Mouse (Mus musculus) forebrain, embryonic 16.5 days (tissue): ENCODE results near the gene Tmem120b. TPM values are rescaled to one million over a fixed set of nuclear protein-coding genes. Genes with fewer than 3 reads are reported as not detected.

Experiments used
- ATAC-seq: fragments of 200-750 bp; cut with Nextera tagmentation; 2 replicates; pipeline ENCODE4 v1.8.0; 2017; ENCODE audit warnings: mild to moderate bottlenecking, moderate library complexity
- H3K27ac ChIP-seq: fragments of 300-500 bp; sonication (generic); 2 replicates; pipeline ENCODE4 v1.5.1; 2014; ENCODE audit warnings: low read length, control low read depth
- H3K27me3 ChIP-seq: fragments of 300-500 bp; sonication (generic); replicated peaks from 2 replicates; pipeline ENCODE4 v1.6.1; 2014; ENCODE audit warnings: low read length; ENCODE audit not compliant: control insufficient read depth, insufficient read depth
- H3K36me3 ChIP-seq: fragments of 300-500 bp; sonication (generic); 2 replicates; pipeline ENCODE4 v1.6.1; 2014; ENCODE audit not compliant: control insufficient read depth, insufficient read depth
- H3K4me1 ChIP-seq: fragments of 300-500 bp; sonication (generic); replicated peaks from 2 replicates; pipeline ENCODE4 v1.6.1; 2014; ENCODE audit warnings: low read length; ENCODE audit not compliant: control insufficient read depth, insufficient read depth
- H3K4me2 ChIP-seq: fragments of 300-500 bp; sonication (generic); 2 replicates; pipeline ENCODE4 v1.6.1; 2014; ENCODE audit warnings: mild to moderate bottlenecking, low read length, control low read depth
- H3K4me3 ChIP-seq: fragments of 300-500 bp; sonication (generic); replicated peaks from 2 replicates; pipeline ENCODE4 v1.5.1; 2014; ENCODE audit warnings: mild to moderate bottlenecking, low read length, control low read depth
- H3K9ac ChIP-seq: fragments of 300-500 bp; sonication (generic); replicated peaks from 2 replicates; pipeline ENCODE4 v1.6.1; 2014; ENCODE audit warnings: low read depth, low read length, control low read depth
- H3K9me3 ChIP-seq: fragments of 300-500 bp; sonication (generic); 2 replicates; pipeline ENCODE4 v1.6.1; 2016; ENCODE audit warnings: low read length; ENCODE audit not compliant: control insufficient read depth
- WGBS: fragments of 180-500 bp; shearing (Covaris S2); extraction: QIAGEN DNeasy Blood & Tissue Kit; methylation state at CpG from one replicate; pipeline ENCODE4 v1.1.7; 2014; 5-methylcytosine and 5-hydroxymethylcytosine counted together
- polyA plus RNA-seq: library from polyadenylated mRNA; unstranded; fragments of >200 nt; fragmentation: Nextera tagmentation; extraction: Ambion mirVana; gene quantifications from 2 replicates; pipeline ENCODE4 v1.2.1, GENCODE M21; 2015

Tmem120b gene
- polyA plus RNA-seq, 1 experiment from 2014 or later = 19.3 TPM

DNA sequence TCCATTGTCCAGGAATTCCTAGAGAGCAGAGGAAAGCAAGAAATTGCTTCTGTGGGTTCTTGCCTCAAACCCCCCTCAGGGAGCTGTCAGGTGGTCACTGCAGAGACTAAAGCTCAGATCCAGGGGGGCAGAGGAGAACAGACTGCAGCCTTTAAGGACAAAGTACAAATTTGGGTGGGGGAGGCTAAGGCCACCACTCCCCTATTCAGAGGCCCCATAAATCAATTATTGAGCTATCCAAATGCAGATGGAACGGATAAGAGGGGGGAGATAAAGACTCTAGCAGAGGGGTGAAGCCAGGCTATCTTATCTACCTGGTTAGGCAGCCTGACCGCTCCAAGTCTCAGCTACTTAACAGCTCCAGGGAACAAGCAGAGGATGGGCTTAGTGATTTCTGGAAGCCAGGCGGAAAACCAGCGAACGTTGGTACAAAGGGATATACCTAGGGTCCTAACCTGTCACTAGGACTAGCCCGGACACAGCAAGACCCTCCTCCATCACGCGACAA lies 66.7 kb downstream of the Tmem120b start:
- Histone ChIP-seq H3K27me3 (no peaks in the 10 kb centered on the region), H3K36me3 (peaks cover 2% of the 10 kb centered on the region; the same call in 1 of the 2 replicates), H3K4me3 (peak overlapping the region; percentile 63), H3K4me2 (peak overlapping the region; percentile 99), H3K27ac (peak overlapping the region; percentile 100), H3K9ac (peak overlapping the region; percentile 98), H3K4me1 (peaks cover 63% of the 10 kb centered on the region), H3K9me3 (no peaks in the 10 kb centered on the region)
- ATAC-seq = no peak
- 25% methylated on average over 8 of the region's 8 CpGs for WGBS

DNA sequence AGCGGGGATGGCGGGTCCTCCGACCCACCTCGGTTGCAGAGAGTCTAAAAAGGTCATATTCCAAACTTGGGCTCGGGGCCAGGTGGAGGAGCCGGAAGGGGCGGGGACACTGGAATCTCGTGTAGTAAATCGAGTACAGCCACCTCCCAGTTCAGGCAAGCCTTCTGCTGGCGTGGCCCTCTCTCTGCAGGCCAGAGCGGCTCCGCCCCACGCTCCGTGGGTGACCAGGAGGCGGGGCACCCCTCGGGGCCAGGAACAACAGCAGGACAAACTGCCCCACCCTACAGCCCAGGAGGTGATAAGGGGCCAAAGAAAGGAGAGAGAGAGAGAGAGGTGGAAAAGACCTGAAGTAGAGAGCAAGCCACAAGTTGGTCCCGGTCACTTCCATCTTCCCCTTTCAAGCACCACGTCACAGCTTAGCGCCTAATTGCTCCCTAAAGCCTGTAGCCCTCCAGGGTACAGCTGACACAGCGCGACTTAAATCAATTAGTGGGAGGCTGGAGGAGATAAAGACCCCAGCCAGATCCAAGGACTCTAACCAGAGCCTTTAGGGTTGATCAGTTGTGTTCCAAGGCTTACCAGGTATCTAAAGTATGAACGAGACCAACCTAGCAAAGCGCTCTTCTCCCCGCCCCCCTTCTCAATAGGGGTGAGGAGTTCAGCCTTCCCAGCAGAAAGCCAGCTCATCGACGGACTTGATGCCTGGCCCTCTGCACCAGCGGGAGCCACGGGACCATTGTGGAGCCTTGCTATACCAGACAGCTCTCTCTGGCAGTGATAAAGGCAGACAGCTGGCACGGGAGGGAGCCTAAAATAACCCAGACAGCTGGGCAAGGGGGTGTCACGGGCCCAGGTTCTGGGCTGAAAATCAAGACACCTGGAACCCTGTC lies 67.5 kb downstream of the Tmem120b start:
- Histone ChIP-seq H3K27me3 (no peaks in the 10 kb centered on the region), H3K4me1 (peaks cover 63% of the 10 kb centered on the region), H3K4me3 (peak overlapping the region; percentile 63), H3K27ac (peak overlapping the region; percentile 100), H3K9ac (peak overlapping the region; percentile 98), H3K4me2 (peak overlapping the region; percentile 99), H3K36me3 (peaks cover 2% of the 10 kb centered on the region; the same call in 1 of the 2 replicates), H3K9me3 (no peaks in the 10 kb centered on the region)
- 1% methylated on average over 30 of the region's 30 CpGs for WGBS
- peak; percentile 9; the same call in 1 of the 2 replicates for ATAC-seq

DNA sequence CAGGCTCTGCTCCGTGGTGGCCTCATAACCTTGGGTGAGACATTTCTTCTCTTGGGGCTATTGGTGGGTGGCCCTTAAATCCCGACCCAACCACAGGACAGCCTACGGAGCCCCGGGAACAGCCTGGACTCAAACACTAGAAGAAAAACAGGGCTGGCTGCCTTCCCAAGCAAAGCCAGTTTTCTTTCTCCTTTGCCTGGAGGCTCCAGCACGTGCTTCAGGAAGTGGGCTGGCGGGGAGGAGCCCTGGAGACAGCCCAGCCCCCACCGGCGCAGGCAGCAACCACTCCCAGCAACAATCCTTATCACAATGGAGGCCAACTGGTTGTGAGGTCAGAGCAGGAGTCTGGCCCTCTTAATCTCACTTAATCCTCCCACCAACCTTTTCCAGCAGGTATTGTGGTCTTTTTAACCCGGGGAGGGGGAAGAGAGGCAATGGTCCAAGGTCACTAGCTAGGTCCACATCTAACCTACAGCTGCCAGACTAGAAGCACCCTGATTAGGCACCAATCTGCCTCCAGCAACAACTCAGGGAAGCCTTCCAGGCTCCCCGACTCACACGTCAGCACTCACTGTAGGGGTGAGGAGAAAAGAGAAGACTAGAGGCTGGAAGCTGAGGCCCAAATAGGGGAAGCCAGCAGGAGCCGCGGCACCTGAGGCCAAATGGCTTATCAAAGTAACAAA lies 68.3 kb downstream of the Tmem120b start:
- Histone ChIP-seq H3K9ac (peak overlapping the region; percentile 98), H3K27me3 (no peaks in the 10 kb centered on the region), H3K9me3 (no peaks in the 10 kb centered on the region), H3K4me2 (peak overlapping the region; percentile 99), H3K4me3 (peak overlapping the region; percentile 63), H3K4me1 (peaks cover 62% of the 10 kb centered on the region), H3K36me3 (peaks cover 2% of the 10 kb centered on the region; the same call in 1 of the 2 replicates), H3K27ac (peak overlapping the region; percentile 100)
- WGBS = under 1% methylated on average over 13 of the region's 13 CpGs
- peak; percentile 43 for ATAC-seq

DNA sequence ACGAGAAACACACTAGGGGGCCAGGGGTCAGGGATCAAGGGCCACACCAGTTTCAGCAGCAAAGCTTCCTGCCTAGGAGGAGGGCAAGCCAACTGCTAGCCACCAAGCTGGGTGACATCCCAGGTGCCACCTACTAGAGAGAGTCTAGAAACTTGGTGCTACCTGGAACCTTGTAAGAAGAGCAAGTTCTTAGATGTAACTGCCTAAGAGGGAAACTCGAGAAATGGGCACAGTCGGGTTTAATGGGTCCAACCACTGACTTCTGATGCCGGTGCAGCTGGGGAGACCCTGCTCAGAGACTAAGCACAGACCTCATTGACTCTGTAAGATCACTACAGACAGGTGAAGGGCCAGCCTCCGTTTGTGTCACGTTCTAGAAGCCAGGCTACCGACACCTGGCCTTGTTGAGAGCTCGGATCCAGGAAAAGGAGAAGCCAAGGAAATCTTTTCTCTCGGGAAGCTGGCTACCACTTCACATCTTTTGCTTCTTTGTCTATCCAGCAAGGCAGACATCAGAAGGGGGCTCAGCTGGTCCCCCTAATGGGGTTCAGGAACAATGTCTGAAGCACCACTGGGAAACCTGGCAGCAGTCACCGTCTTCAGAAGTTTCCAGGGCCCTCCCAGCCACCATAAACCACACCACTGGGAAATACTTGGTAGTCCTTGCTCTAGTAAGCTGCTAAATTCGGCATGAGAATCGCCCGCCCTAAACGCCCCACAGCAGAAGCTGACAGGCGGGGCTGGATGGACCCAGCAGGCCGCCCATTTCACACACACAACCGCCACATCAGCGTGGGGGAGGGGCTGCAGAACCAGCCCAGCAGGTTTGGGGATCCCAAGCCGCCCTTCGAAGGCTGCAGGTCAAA lies 69.1 kb downstream of the Tmem120b start:
- no peak for ATAC-seq
- Histone ChIP-seq H3K9me3 (no peaks in the 10 kb centered on the region), H3K27ac (peak overlapping the region; percentile 100), H3K4me3 (peak overlapping the region; percentile 63), H3K9ac (peak overlapping the region; percentile 98), H3K27me3 (no peaks in the 10 kb centered on the region), H3K36me3 (peaks cover 2% of the 10 kb centered on the region; the same call in 1 of the 2 replicates), H3K4me1 (peaks cover 55% of the 10 kb centered on the region), H3K4me2 (peak overlapping the region; percentile 99)
- 1% methylated on average over 20 of the region's 20 CpGs for WGBS

DNA sequence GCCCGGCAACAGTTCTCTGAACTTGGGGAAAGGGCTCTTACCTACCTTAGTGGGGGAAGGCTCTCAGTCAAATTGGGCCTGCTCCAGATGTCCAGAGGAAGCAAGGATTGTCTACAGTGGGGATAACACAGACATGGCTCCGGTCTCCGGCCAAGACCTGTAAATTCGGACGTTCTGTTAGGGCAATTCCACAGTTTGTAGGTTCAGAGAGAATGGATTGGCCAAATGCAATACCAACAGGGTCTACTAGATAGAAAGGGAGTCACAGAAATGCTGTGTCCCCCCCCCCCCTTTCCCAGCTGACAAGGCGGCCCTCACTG lies 69.7 kb downstream of the Tmem120b start:
- Histone ChIP-seq H3K27me3 (no peaks in the 10 kb centered on the region), H3K4me3 (peak overlapping the region; percentile 63), H3K4me1 (peaks cover 49% of the 10 kb centered on the region), H3K9me3 (no peaks in the 10 kb centered on the region), H3K9ac (peak overlapping the region; percentile 98), H3K4me2 (peak overlapping the region; percentile 99), H3K36me3 (peaks cover 2% of the 10 kb centered on the region; the same call in 1 of the 2 replicates), H3K27ac (peak overlapping the region; percentile 100)
- WGBS = 2% methylated on average over 5 of the region's 6 CpGs
- no peak for ATAC-seq

DNA sequence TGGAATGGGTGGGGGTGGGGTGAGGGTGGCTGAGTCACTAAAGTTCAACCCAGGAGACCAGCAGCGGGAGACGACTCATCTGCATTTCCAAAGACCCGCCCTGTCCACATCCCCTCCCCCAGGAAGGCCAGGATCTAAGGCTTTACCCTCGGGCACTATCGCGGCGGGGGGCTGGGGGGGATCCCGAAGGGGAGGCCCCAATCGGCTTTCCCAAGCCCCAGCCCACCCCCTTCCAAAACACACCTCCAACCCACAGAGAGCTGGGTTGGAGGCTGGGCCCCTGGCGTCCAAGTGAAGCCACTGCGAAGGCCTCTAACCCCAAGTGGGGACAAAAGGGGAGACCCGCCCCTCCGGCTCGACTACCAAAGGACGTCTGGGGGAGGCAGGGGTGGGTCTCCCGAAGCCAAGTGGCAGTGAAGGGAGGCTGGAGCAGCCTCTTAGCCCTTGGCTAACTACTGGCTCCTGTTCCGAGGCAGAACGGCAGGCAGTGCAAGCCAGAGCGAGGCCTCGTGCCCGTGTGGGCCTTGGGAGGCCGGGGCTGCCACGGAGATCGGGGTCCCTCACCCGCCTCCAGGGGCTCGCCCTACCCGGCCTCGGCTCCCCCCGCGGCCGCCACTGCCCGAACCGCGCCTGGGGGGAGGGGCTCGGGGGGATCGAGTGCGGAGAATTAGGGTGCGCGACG lies 70.2 kb downstream of the Tmem120b start:
- ATAC-seq = peak; percentile 6; the same call in 1 of the 2 replicates
- H3K4me1 ChIP-seq = peaks cover 45% of the 10 kb centered on the region
- WGBS = under 1% methylated on average over 38 of the region's 40 CpGs

DNA sequence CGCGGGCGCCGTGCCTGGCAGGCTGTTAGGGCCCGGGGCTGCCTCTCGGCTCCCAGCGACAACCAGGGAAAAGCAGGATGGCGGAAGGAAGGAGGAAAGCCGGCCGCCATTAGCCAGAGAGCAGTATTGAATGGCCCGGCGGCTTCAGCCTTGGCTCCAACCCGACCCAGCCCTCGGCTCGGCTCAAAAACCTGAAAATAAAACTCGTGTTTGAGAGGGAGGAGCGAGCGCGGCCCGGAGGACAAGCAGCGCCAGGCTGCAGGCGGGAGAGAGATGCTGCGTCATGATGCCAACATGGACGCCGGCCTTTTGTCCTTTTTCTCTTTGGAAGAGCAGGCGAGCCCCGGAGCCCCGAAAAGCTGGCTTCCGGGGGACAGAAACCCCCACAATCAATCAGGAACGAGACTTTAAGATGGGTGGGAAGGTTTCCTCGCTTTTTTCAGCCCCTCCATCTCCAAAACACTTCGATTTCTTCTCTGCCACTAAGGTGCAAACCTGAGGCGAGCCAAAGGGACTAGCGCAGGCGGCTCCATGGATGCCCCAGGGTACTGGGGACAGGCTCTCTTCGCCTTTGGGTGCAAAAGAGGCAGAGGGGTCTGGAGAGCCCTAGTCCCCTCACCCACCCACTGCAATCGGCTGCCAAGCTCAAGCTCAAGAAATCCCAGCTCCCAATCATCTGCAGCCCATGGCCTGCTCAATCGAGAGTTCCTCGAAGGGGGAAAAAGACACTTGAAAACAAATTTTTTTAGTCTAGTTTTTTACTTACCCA lies 70.9 kb downstream of the Tmem120b start:
- Histone ChIP-seq H3K36me3 (no peaks in the 10 kb centered on the region; the same call in 1 of the 2 replicates), H3K27me3 (no peaks in the 10 kb centered on the region), H3K4me1 (peaks cover 44% of the 10 kb centered on the region), H3K9me3 (no peaks in the 10 kb centered on the region), H3K4me2 (peak overlapping the region; percentile 99), H3K4me3 (peak overlapping the region; percentile 63), H3K27ac (peak overlapping the region; percentile 100), H3K9ac (peak overlapping the region; percentile 98)
- peak; percentile 16 for ATAC-seq
- under 1% methylated on average over 39 of the region's 39 CpGs for WGBS

More for the DNA sequence above, 70.2 kb downstream of the Tmem120b start:
- Histone ChIP-seq H3K4me2 (peak overlapping the region; percentile 99), H3K36me3 (peaks cover 2% of the 10 kb centered on the region; the same call in 1 of the 2 replicates), H3K9me3 (no peaks in the 10 kb centered on the region), H3K4me3 (peak overlapping the region; percentile 63), H3K9ac (peak overlapping the region; percentile 98), H3K27me3 (no peaks in the 10 kb centered on the region), H3K27ac (peak overlapping the region; percentile 100)
